In the genomic region with DNA sequence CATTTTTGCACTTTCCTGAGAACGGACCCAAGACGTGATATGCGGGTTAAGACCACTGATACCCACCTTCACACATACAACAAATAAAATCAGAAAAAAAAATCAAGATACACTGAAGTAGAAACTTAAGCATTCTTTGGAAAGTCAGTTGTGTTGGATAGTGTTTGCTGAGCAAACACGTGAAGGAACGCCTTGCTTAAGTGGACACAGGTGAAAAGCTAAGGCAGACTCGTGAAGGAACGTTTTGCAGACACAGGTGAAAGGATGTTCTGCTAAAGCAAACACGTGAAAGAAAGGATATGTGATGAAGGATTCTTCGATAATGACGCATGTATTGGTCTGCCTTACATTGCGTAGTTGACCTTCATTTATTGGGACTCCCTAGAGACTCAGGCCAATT, we compare ENCODE assay signal across 21 mouse cellular contexts.
"Had no signal": no experiment of that assay in that cellular context is flagged by ENCODE, and none has a peak within 500 bp of the region (broad histone marks: within the 10 kb centered on the region; RNA-seq: fewer than 3 reads in every experiment).

No protein-coding gene starts in this region.

- H3K4me2 ChIP-seq: limb, embryonic 13.5 days; liver, embryonic 12.5 days; liver, embryonic 15.5 days; midbrain, embryonic 13.5 days; neural tube, embryonic 13.5 days; stomach, embryonic 15.5 days had no signal

- H3K4me1 ChIP-seq: liver, embryonic 12.5 days; liver, embryonic 15.5 days; midbrain, embryonic 10.5 days; midbrain, embryonic 13.5 days; stomach, embryonic 15.5 days had no signal

- H3K27me3 ChIP-seq: limb, embryonic 13.5 days; liver, embryonic 12.5 days; liver, embryonic 15.5 days; midbrain, embryonic 13.5 days; neural tube, embryonic 13.5 days; stomach, embryonic 15.5 days had no signal

- ATAC-seq: liver, embryonic 12.5 days; midbrain, embryonic 13.5 days; midbrain, embryonic 16.5 days had no signal

- H3K36me3 ChIP-seq: limb, embryonic 10.5 days; limb, embryonic 13.5 days; liver, embryonic 12.5 days; liver, embryonic 15.5 days; midbrain, embryonic 10.5 days; midbrain, embryonic 13.5 days; neural tube, embryonic 13.5 days; stomach, embryonic 15.5 days had no signal

- H3K9me3 ChIP-seq: limb, embryonic 10.5 days; limb, embryonic 13.5 days; liver, embryonic 12.5 days; liver, embryonic 15.5 days; midbrain, embryonic 13.5 days; neural tube, embryonic 13.5 days; stomach, embryonic 15.5 days had no signal

- H3K9ac ChIP-seq: limb, embryonic 13.5 days; liver, embryonic 12.5 days; liver, embryonic 15.5 days; midbrain, embryonic 13.5 days; neural tube, embryonic 13.5 days; stomach, embryonic 15.5 days had no signal

- H3K4me3 ChIP-seq: layer of hippocampus, adult 2 months; limb, embryonic 10.5 days; limb, embryonic 13.5 days; liver, embryonic 12.5 days; liver, embryonic 15.5 days; megakaryocyte, embryonic 14.5 days; midbrain, embryonic 10.5 days; midbrain, embryonic 13.5 days; myocyte; neural tube, embryonic 13.5 days; stomach, embryonic 15.5 days had no signal

- H3K27ac ChIP-seq: kidney, postnatal 0 days; layer of hippocampus, adult 2 months; limb, embryonic 13.5 days; liver, embryonic 12.5 days; liver, embryonic 15.5 days; midbrain, embryonic 10.5 days; midbrain, embryonic 13.5 days; neural tube, embryonic 13.5 days; stomach, embryonic 15.5 days had no signal

- DNase-seq: kidney, adult 2 months; kidney, postnatal 25 days; layer of hippocampus, adult 9-11 months; liver; retina, postnatal 1 day; right cerebral cortex, postnatal 25 days; spleen, adult 18-20 months; thymus, postnatal 25 days had no signal
